Mouse (Mus musculus): ENCODE results near the gene Hist1h2bk.

DNA sequence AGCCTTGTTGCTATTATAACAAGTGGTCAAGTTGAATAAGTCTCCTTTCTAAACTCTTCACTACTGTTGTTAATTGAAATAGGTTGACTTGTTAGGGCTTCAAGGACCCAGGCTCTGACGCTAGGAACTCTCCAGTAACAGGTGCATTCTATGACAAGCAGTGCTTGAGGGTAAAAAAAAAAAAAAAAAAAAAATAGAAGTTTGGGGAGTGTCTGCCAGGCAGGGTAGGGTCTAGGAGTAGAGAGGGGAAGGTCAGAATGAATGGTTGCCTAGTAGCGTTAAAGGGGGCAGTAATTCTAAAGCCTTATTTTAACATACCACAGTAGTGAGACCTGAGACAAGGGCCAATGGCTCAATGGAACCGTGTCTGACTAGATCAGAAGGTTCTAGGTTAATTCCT, 37.3 kb upstream of the Hist1h2bk start:
- TF ChIP-seq CTCF (IDR thresholded peaks at IDR 0.05; ENCODE audit: low read depth, low read length) (no peak), GATA1 (IDR thresholded peaks at IDR 0.05; ENCODE audit: borderline replicate concordance, low read length) (no peak)
